Mouse (Mus musculus): Measurements from ENCODE around the gene Akt3. TPM values are rescaled to one million over a fixed set of nuclear protein-coding genes. Genes with fewer than 3 reads are reported as not detected.

Akt3 gene
- polyA plus RNA-seq, 1 experiment: 8.7 TPM

DNA sequence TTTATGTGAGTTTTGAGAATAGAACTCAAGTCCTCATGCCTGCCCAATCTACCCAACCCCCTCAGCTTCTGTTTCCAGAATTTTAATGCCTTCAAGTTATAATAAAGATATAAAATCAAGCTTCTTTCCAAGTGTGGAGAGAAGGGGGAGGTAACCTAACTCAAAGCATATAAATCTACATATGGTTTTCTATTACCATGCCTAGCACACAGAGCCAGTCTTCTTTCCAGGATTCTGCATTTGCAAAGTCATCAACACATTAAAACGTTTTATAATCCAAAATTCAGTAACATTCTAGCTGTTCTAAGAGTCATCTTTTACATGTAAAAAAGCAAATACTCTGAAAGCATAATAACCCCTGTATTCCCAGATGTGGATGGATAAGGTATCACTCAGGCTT, 63.7 kb downstream of the Akt3 start:
- TF ChIP-seq TCF12 (IDR thresholded peaks at IDR 0.05; ENCODE audit: insufficient read depth, poor library complexity, severe bottlenecking) (no peak), POLR2A (IDR thresholded peaks at IDR 0.05; ENCODE audit: insufficient read length, low read depth) (no peak), MYOD1 (IDR thresholded peaks at IDR 0.05; ENCODE audit: control insufficient read depth in 1 of 3, insufficient read length in 2 of 3, low read depth in 2 of 3) (no peak), MYOG (IDR thresholded peaks at IDR 0.05; ENCODE audit: control insufficient read depth in 1 of 3, insufficient read depth in 1 of 3, insufficient read length in 2 of 3, low read depth in 2 of 3) (no peak), E2F4 (IDR thresholded peaks at IDR 0.05; ENCODE audit: insufficient read depth) (no peak), CEBPB (IDR thresholded peaks at IDR 0.05; ENCODE audit: insufficient read depth, poor library complexity, severe bottlenecking) (no peak), MAX (IDR thresholded peaks at IDR 0.05; ENCODE audit: low read depth) (no peak), USF1 (IDR thresholded peaks at IDR 0.05; ENCODE audit: low read depth) (no peak), TCF3 (IDR thresholded peaks at IDR 0.05; ENCODE audit: insufficient read length, low read depth) (no peak), POLR2AphosphoS2 (IDR thresholded peaks at IDR 0.05; ENCODE audit: insufficient read length, low read depth) (no peak), REST (IDR thresholded peaks at IDR 0.05; ENCODE audit: insufficient read depth, insufficient read length) (no peak)
- no peaks in the 10 kb centered on the region for H3K36me3 ChIP-seq (ENCODE audit: control insufficient read depth, insufficient read depth)
- no peak overlapping the region for H3ac ChIP-seq (ENCODE audit: control insufficient read depth, insufficient read length)
- no peaks in the 10 kb centered on the region for H3K79me2 ChIP-seq (ENCODE audit: control insufficient read depth, insufficient read depth)
- no peak overlapping the region for H3K4me3 ChIP-seq
- H3K27me3 ChIP-seq (ENCODE audit: control insufficient read depth, insufficient read depth, insufficient read length): no peaks in the 10 kb centered on the region
- H3K4me2 ChIP-seq (ENCODE audit: low read depth): no peak overlapping the region

DNA sequence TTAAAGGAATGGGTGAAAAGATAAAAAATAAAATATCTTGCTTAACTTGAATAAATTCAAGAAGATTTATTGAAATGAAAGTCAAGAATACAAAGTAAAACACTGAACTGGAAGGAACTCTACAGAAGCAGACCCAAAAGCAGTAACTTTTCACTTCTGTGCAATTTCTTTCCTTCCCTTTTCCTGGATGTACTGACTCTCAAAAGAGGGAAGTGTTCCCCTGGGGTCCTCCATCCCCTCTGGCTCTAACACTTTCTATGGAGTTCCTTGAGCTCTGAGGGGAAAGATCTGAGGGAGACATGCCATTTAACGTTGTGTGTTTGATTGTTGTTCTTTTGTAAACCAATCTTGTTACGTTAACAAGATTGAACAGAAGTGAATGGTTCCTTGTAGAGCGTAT, 66.4 kb downstream of the Akt3 start:
- Histone ChIP-seq H3K36me3 (ENCODE audit: control insufficient read depth, insufficient read depth) (no peaks in the 10 kb centered on the region), H3K27me3 (ENCODE audit: control insufficient read depth, insufficient read depth, insufficient read length) (no peaks in the 10 kb centered on the region), H3K4me2 (ENCODE audit: low read depth) (no peak overlapping the region), H3K4me3 (no peak overlapping the region), H3ac (ENCODE audit: control insufficient read depth, insufficient read length) (no peak overlapping the region), H3K79me2 (ENCODE audit: control insufficient read depth, insufficient read depth) (no peaks in the 10 kb centered on the region)
- TF ChIP-seq MYOD1 (IDR thresholded peaks at IDR 0.05; ENCODE audit: control insufficient read depth in 1 of 3, insufficient read length in 2 of 3, low read depth in 2 of 3) (no peak), TCF3 (IDR thresholded peaks at IDR 0.05; ENCODE audit: insufficient read length, low read depth) (no peak), MAX (IDR thresholded peaks at IDR 0.05; ENCODE audit: low read depth) (no peak), SRF (IDR thresholded peaks at IDR 0.05; ENCODE audit: control insufficient read depth, insufficient read length, low read depth) (no peak), REST (IDR thresholded peaks at IDR 0.05; ENCODE audit: insufficient read depth, insufficient read length) (no peak), POLR2A (IDR thresholded peaks at IDR 0.05; ENCODE audit: insufficient read length, low read depth) (no peak), POLR2AphosphoS2 (IDR thresholded peaks at IDR 0.05; ENCODE audit: insufficient read length, low read depth) (no peak), TCF12 (IDR thresholded peaks at IDR 0.05; ENCODE audit: insufficient read depth, poor library complexity, severe bottlenecking) (no peak), MYOG (IDR thresholded peaks at IDR 0.05; ENCODE audit: control insufficient read depth in 1 of 3, insufficient read depth in 1 of 3, insufficient read length in 2 of 3, low read depth in 2 of 3) (no peak), E2F4 (IDR thresholded peaks at IDR 0.05; ENCODE audit: insufficient read depth) (no peak), CEBPB (IDR thresholded peaks at IDR 0.05; ENCODE audit: insufficient read depth, poor library complexity, severe bottlenecking) (no peak), USF1 (IDR thresholded peaks at IDR 0.05; ENCODE audit: low read depth) (no peak)

DNA sequence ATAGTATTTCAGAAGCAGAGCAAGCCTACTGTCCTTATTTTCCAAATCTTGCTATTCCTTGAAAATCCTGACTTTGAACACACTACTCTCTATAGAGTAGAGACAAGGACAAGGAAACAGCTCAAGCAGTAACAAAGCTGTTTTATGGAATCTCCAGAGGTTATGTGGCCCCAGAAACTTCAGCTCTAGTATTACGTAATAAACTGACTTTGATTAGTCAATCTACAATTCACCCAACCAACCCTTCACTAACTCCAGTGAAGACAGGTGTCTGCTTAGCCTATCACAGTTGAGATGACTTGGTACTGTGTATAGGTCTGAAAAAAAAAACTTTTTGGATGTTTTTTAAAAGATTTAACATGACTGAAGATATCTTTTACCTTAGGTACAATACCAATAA, 67.6 kb downstream of the Akt3 start:
- Histone ChIP-seq H3K4me3 (no peak overlapping the region), H3K4me2 (ENCODE audit: low read depth) (no peak overlapping the region), H3K27me3 (ENCODE audit: control insufficient read depth, insufficient read depth, insufficient read length) (no peaks in the 10 kb centered on the region), H3K79me2 (ENCODE audit: control insufficient read depth, insufficient read depth) (no peaks in the 10 kb centered on the region), H3ac (ENCODE audit: control insufficient read depth, insufficient read length) (no peak overlapping the region), H3K36me3 (ENCODE audit: control insufficient read depth, insufficient read depth) (no peaks in the 10 kb centered on the region)
- TF ChIP-seq CEBPB (IDR thresholded peaks at IDR 0.05; ENCODE audit: insufficient read depth, poor library complexity, severe bottlenecking): no peak
- TF ChIP-seq TCF12 (IDR thresholded peaks at IDR 0.05; ENCODE audit: insufficient read depth, poor library complexity, severe bottlenecking): no peak
- no peak for TF ChIP-seq REST (IDR thresholded peaks at IDR 0.05; ENCODE audit: insufficient read depth, insufficient read length)
- TF ChIP-seq TCF3 (IDR thresholded peaks at IDR 0.05; ENCODE audit: insufficient read length, low read depth): no peak
- TF ChIP-seq MAX (IDR thresholded peaks at IDR 0.05; ENCODE audit: low read depth): no peak
- no peak for TF ChIP-seq POLR2A (IDR thresholded peaks at IDR 0.05; ENCODE audit: insufficient read length, low read depth)
- TF ChIP-seq USF1 (IDR thresholded peaks at IDR 0.05; ENCODE audit: low read depth): no peak
- TF ChIP-seq MYOG (IDR thresholded peaks at IDR 0.05; ENCODE audit: control insufficient read depth in 1 of 3, insufficient read depth in 1 of 3, insufficient read length in 2 of 3, low read depth in 2 of 3): no peak
- TF ChIP-seq POLR2AphosphoS2 (IDR thresholded peaks at IDR 0.05; ENCODE audit: insufficient read length, low read depth): no peak
- TF ChIP-seq MYOD1 (IDR thresholded peaks at IDR 0.05; ENCODE audit: control insufficient read depth in 1 of 3, insufficient read length in 2 of 3, low read depth in 2 of 3): no peak
- TF ChIP-seq SRF (IDR thresholded peaks at IDR 0.05; ENCODE audit: control insufficient read depth, insufficient read length, low read depth): no peak
- no peak for TF ChIP-seq E2F4 (IDR thresholded peaks at IDR 0.05; ENCODE audit: insufficient read depth)

DNA sequence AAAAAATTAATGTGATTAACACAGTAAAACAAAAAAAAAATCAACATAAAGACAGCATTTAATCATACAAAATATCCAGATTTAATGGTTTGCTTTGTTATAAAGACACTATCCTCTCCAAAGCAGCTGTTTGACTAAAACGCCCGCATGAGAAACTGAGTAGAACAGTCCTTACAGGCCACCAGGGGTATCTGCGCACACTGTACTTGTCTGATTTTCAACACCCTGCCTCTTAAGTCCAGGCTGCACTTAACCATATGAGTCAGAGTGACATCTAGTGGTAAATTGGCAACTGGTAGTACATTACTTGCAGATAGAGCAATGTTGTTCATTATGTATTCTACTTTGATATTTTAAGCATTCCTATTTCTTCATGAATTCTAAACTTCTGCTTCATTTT, 69.3 kb downstream of the Akt3 start:
- no peaks in the 10 kb centered on the region for H3K27me3 ChIP-seq (ENCODE audit: control insufficient read depth, insufficient read depth, insufficient read length)
- H3K36me3 ChIP-seq (ENCODE audit: control insufficient read depth, insufficient read depth): no peaks in the 10 kb centered on the region
- H3K4me3 ChIP-seq: no peak overlapping the region
- H3K79me2 ChIP-seq (ENCODE audit: control insufficient read depth, insufficient read depth): no peaks in the 10 kb centered on the region
- no peak overlapping the region for H3ac ChIP-seq (ENCODE audit: control insufficient read depth, insufficient read length)
- TF ChIP-seq POLR2AphosphoS2 (IDR thresholded peaks at IDR 0.05; ENCODE audit: insufficient read length, low read depth): no peak
- no peak for TF ChIP-seq USF1 (IDR thresholded peaks at IDR 0.05; ENCODE audit: low read depth)
- no peak for TF ChIP-seq E2F4 (IDR thresholded peaks at IDR 0.05; ENCODE audit: insufficient read depth)
- no peak for TF ChIP-seq SRF (IDR thresholded peaks at IDR 0.05; ENCODE audit: control insufficient read depth, insufficient read length, low read depth)
- no peak for TF ChIP-seq MYOD1 (IDR thresholded peaks at IDR 0.05; ENCODE audit: control insufficient read depth in 1 of 3, insufficient read length in 2 of 3, low read depth in 2 of 3)
- TF ChIP-seq POLR2A (IDR thresholded peaks at IDR 0.05; ENCODE audit: insufficient read length, low read depth): no peak
- TF ChIP-seq REST (IDR thresholded peaks at IDR 0.05; ENCODE audit: insufficient read depth, insufficient read length): no peak
- no peak for TF ChIP-seq CEBPB (IDR thresholded peaks at IDR 0.05; ENCODE audit: insufficient read depth, poor library complexity, severe bottlenecking)
- TF ChIP-seq TCF3 (IDR thresholded peaks at IDR 0.05; ENCODE audit: insufficient read length, low read depth): no peak
- TF ChIP-seq TCF12 (IDR thresholded peaks at IDR 0.05; ENCODE audit: insufficient read depth, poor library complexity, severe bottlenecking): no peak
- no peak for TF ChIP-seq MAX (IDR thresholded peaks at IDR 0.05; ENCODE audit: low read depth)
- H3K4me2 ChIP-seq (ENCODE audit: low read depth): no peak overlapping the region

Measured in myocyte (in vitro differentiated cells).